Mouse (Mus musculus): ENCODE measurements around the gene Nav2.

The Nav2 gene

DNA sequence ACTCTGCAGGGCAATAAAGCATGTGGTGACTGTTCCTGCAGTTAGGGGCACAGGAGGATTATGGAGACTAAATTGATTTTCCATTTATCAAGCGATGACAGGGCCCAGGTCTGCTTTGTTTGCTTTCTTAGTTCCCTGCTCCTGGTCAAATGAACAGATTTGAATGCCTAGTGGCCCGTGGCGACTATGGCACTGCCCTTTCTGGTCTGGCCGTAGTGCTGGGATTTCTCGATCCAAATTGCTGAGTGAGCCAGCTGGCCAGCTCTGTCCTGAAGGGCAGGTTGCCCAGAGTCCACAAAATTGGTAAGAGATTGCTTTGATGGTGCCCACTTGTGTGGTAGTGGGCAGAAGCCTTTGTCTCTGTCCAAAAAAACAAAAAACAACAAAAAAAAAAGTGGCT, 21.9 kb downstream of the Nav2 start:
- intact Hi-C loops (cut with DNase I): no loop called here

DNA sequence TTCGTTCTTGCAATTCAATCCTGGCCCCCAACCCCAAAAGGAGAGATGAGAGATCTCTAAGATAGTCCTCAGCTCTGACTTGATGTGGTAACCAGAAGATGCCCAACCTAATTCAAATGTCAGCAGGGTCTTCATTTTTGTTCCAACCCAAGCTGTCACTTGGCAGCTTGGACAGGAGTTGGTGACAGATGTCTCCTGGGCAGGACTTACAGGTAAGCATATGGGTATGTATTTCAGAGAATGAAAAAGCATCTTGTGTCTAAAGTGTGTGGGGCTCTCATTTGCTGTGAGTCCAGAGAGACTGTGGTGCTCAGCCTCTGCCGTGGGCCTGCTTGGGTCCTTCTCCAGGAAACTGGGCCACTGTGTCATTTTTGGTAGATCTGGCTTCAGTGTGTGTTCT, 23.6 kb downstream of the Nav2 start:
- intact Hi-C loops (cut with DNase I): no loop called here

DNA sequence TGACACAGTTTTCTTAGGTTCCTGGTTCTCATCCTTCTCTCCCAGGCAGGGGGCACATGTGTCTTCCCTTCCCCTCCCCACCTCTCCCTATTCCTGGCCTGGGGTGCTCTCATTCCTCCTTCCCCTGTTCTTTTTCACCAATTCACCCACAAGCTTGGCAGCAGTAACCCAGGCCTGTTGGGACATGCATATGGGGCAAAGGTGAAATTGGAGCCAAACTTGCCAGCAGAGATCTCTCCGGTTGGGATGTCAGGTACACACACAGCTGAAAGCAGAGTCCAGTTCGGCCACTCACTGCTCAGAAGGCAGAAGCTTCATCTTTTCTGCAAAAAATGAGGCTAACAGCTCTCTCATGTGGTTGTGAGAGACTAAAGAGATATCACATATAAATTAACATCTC, 26.3 kb downstream of the Nav2 start:
- intact Hi-C loops (cut with DNase I): no loop called here

GRCm38 (mm10) chr7:48937562-48937961, 29.0 kb downstream of the Nav2 start:
- intact Hi-C loops (cut with DNase I): no loop called here

GRCm38 (mm10) chr7:48938190-48938589, 29.7 kb downstream of the Nav2 start:
- intact Hi-C loops (cut with DNase I): no loop called here

DNA sequence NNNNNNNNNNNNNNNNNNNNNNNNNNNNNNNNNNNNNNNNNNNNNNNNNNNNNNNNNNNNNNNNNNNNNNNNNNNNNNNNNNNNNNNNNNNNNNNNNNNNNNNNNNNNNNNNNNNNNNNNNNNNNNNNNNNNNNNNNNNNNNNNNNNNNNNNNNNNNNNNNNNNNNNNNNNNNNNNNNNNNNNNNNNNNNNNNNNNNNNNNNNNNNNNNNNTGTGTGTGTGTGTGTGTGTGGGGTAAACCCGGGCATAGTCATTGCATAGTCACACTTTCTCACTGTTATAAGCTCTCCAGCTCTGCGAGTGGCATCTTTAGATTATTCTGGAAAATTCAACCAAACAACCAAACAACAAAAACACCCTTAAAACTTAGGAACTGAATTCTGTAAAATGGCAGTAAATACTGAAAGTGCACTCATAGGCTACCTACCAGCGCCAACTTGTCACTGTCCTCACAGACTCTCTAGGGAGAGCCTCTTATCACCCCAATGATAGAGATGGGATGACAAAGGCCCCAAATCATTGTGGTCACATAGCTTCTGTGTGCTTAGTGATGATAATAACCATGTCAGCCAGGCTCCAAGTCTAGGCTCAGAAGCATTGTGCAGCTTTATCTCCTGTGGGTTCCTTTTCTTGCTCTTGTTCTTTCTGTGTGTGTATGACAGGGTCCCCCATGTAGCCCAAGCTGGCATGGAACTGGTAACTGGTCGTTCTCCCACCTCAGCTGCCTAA, 40.0 kb downstream of the Nav2 start:
- intact Hi-C loops (cut with DNase I): no loop called here

GRCm38 (mm10) chr7:48954501-48954900, 46.0 kb downstream of the Nav2 start:
- intact Hi-C loops (cut with DNase I): no loop called here

- intact Hi-C loops (cut with DNase I): no loop called here
These were observed 50.2 kb downstream of the Nav2 start for GRCm38 (mm10) chr7:48958528-48959315.

GRCm38 (mm10) chr7:48959316-48959661, 50.8 kb downstream of the Nav2 start:
- intact Hi-C loops (cut with DNase I): no loop called here

DNA sequence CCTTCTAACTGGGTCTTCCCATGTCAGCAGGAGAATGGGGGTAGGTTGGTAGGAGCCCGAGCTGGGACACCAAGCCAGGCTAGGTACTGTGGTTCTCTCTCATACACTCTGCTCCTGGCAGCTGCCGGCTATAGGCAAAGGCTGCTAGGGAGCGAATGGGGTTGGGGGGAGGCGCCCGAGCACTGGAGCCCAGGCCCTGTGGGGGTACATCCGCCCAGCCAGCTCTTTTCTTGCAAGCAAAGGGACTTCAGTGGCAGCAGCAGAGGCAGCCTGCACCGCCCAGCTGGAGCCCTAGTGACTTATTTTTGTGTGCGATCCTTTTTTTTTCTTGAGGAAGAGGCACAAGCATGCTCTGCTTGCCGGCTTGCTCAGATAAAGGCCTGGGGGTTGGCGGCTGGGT, 51.6 kb downstream of the Nav2 start:
- intact Hi-C loops (cut with DNase I): no loop called here

DNA sequence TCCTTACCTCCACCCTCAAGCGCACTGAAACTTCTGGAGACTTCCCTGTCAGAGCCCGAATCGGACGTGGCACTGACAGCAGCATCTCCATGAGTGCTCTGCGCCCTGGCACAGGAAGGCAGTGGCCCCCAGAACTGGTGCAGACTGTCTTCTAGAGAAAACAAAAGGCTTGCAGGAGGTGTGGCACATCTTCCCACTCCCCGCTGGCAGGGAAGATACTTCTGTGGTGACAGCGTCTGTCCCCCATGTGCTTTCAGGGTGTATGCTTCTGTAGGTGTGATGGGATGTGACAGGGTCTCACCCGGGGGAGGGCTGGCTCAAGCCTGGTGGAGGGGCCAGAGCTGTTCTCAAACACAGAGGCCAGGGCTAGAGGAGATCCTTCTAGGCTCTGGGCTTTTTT, 53.0 kb downstream of the Nav2 start:
- intact Hi-C loops (cut with DNase I): no loop called here

DNA sequence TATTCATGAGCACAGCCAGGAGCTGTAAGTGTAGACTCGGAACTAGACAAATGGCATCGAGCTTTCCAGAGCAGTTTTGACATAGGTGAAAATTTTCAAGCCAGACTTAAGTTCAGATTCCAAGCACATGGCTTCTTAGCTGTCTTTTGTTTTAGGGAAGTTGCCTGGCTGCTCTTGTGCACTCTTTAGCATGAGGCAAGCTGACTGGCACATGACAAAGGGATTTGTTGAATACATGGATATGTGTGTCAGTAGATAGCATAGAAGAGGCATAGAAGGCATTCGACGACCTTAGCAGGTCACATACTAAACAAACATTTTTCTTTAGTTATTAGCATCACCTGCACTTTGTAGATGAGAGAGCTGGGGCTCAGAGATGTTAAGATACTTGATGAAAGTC, 53.4 kb downstream of the Nav2 start:
- intact Hi-C loops (cut with DNase I): no loop called here

GRCm38 (mm10) chr7:48963112-48963511, 54.6 kb downstream of the Nav2 start:
- intact Hi-C loops (cut with DNase I): no loop called here

DNA sequence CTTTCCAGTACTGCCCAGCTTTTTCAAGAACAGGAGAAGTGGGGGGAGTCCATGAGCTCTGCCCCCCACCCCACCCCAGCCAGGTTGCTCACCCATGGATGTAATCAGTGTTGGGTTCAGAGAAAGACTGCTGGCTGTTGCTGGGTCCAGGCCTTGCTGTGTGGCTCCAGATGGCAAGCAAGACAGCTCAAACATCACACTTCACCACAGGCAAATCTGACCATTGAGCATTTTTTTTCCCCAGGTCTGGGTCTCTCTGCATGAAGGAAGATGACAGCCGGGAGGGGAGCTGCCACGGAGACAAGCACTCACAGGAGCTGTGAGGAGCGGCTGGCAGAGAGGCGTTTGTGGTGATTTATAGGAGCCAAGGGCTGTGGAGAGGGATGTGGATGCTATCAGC, 55.0 kb downstream of the Nav2 start:
- intact Hi-C loops (cut with DNase I): no loop called here

DNA sequence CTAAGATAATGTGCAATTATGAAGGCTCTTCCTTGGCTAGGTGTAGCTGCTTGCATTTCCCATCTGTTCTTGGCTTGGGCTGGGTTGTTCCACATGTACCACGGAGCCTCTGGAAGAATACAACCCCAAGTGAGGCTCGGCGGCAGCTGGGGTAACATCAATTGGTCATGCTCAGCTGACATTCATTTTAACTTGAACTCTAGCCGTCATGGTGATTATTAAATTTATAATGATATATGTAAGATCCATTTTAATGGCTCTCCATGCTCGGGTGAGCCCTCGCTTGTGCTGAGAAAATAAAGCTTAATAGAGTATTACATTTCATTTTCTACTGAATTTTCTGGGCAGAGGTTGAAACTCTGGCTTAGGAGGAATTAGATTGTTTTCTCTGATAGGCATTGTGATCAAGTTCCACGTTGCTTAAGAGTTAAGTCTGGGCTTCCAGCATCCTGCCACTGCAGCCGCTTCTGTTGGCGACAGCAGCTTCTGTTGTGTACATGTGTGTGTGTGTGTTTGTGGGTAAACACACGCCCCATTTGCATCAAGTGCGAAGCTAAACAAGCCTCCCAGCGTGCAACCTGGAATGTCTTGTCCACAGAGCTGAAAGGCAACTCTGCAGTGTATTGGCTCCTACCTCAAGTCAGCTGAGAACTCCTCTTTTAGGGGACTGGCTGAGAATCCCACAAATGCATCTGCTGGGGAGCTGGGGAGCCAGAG, 57.4 kb downstream of the Nav2 start:
- intact Hi-C loops (cut with DNase I): no loop called here

DNA sequence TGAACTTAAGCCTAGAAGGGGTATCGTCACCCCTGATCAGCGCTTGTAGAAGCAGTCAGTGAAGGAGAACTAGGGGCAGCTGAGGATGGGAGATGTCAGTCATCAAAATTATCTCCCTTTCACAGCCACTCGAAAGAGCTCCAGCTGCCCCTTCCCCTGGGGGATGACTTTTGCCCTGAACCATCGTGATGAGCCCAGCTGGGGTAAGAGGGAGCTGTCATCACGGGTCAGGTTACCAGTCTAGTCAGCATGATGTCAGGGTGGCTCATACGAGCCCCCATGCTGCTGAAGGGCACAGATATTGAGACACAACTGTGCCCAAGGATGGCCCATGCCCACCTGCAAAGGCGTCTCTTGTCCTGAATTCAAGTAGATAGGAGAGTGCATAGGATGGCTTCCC, 72.5 kb downstream of the Nav2 start:
- intact Hi-C loops (cut with DNase I): no loop called here

DNA sequence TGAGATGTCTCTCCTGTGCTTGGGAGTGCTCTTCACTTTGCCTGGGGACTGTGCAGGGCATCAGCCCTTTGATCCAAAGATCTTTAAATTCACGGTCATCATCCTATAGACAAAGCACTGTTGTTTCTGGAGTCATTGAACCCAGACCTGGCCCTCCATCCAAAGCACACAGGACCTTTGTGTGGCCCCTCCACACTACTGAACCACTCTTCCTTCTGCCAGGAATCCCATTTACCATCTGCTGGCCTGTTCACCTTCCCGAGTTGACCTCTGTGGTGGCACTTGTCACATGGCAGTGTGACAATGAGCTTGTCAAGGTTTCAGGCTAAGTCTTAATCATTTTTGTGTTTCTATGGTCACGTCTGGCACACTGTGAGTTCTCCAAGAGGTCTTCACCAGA, 73.3 kb downstream of the Nav2 start:
- intact Hi-C loops (cut with DNase I): no loop called here

DNA sequence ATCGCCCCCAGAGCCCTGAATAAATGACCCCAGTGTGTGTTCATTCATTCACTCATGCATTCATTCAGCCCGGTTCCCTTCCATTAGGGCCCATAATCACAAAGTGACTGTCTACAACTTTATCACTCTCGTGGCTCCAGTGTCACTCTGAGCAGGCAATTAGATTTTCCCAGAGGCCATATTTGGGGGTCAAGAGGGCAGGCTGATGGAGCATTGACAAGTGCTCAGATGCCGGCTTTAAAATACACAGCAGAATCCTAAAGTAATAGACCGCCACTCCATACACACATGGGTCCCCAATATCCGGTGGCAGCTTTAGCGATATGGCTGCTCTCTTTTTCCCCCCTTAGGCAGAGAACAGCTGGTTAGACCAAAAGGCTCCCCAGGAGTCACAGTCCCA, 74.1 kb downstream of the Nav2 start:
- intact Hi-C loops (cut with DNase I): no loop called here

DNA sequence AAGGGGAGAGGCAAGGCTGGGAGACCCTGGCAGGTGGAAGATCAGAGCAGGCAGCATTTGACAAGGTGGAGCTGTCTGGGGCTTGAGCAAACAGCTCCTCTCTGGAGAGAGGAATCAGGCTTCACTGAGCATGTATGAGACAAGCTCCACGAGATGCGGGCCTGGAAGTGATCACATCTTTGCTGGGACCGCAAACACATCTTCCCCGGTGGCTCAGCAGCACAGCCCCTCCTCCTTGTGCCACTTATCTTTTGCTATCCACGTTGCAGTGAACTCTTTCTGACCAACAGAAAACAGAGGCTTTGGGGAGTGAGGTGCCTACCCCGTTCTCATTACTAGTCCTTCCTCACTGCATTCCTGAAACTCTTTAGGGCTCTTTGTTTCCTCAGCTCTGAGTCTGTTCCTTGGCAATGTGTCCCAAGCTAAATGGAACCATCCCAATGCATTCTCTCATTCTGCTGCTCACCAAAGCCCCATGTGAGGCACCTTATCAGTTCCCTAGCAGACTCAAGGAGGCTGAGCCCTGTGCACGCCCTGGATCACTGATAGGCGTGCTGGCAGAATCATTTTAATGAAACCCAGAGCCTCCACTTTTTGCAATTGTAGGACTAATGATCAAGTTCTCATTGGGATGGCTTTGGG, 83.5 kb downstream of the Nav2 start:
- intact Hi-C loops (cut with DNase I): no loop called here

DNA sequence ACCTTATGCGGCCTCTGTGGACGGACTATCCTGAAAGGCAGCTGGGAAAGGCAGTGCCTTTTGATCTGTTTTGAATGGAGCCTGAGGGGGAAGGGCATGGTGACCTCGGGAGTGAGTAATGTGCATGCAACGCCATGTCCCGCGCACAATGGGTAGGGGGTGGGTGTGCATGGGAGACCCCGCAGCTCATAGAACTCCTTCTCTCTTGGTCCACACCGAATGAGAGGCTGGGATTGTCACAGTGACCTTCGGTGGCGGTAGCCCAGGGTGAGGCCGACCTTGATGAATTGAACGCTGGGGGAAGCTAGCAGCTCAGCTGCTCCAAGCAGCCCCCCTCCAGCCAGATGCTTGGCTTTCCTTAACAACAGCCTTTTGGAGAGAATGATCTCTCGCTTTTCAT, 86.7 kb downstream of the Nav2 start:
- intact Hi-C loops (cut with DNase I): no loop called here

GRCm38 (mm10) chr7:48995701-48996100, 87.2 kb downstream of the Nav2 start:
- intact Hi-C loops (cut with DNase I): no loop called here

- intact Hi-C loops (cut with DNase I): no loop called here
These were observed 88.3 kb downstream of the Nav2 start for GRCm38 (mm10) chr7:48996829-48997228.

All from adrenal gland (tissue).